Mouse (Mus musculus) adrenal gland, adult (tissue): ENCODE data around the gene Myo5a.
"Not testable (repeated sequence)": the region's sequence is repeated elsewhere in the genome, so short reads cannot be mapped to it uniquely, and the experiment has no call there.

Experiments
- DNase-seq, 2 experiments: peaks; one replicate each; pipeline ENCODE4 v3.0.0; 2022 to 2023; ENCODE audit warnings: low spot score in 1 of 2; ENCODE audit not compliant: inconsistent age in 2 of 2

The Myo5a gene

DNA sequence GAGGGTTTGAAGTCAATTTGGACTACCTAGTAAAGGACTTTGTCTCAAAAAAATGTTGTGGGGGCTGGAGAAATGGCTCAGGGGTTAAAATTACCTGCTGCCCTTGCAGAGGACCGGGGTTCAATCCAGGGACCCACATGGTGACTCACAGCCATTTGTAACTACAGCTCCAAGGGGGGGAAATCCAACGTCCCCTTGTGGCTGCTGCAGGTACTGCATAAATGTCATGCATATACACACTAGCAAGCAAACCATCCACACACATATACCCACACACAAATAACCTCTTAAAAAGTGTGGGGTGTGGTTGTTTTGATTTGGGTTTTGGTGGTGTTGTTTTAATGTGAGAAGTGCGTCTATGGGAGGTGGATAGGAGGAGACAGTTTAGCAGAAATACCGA, 173.7 kb downstream of the Myo5a start:
- DNase-seq = no peak

DNA sequence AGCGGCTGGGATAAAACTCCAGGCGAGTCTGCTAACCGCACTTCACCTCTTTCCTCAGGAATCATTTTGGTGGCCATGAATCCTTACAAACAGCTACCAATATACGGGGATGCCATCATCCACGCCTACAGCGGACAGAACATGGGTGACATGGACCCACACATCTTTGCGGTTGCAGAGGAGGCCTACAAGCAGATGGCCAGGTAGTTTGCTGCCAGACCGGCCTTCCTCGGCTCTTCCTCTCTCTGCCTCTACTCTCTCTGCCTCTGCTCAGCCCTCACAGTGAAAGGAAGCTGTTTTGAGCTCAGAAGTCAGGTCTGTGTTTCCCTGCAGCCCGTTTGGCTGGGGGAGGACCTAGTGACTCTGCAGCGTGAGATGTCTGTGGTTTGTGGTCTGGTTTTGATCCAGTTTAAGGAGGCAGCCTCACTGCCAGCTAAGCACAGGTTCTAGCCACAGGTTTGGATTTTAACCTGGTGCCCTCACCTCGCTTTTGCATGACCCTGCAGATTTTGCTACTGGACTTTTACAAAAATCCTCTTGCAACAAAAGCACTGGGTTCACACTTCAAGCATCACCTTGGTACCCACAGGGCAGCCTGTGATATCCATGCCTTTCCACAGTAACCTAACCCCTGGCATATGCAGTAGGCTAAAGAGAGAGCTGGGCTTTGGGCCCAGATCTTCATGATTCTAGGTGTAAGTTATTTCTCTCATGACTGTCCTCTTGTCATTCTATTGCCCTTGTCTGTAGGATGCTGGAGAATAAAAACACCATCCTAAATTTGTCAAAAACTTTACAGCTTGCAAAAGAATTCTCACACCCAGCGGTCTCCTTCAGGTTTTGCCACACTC, 175.5 kb downstream of the Myo5a start:
- no peak for DNase-seq

DNA sequence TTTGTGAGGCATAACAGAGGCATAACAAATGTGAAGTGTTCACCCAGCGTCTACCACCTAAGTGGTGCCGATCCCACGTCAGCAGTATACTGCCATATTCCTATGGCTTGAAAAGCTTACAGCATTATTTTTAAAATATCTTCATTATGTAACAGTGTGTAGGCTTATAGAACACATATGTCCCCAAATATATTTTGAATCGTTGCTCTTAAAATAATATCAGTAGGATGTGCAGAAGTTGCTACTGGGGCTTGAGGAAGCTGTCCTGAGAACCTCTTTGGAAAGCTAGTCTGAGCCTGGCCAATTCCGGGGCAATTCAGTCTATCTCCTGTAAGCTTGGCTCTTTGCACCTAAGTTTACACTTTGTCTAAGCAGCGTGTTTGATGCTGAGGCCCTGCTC, 177.1 kb downstream of the Myo5a start:
- no peak for DNase-seq

DNA sequence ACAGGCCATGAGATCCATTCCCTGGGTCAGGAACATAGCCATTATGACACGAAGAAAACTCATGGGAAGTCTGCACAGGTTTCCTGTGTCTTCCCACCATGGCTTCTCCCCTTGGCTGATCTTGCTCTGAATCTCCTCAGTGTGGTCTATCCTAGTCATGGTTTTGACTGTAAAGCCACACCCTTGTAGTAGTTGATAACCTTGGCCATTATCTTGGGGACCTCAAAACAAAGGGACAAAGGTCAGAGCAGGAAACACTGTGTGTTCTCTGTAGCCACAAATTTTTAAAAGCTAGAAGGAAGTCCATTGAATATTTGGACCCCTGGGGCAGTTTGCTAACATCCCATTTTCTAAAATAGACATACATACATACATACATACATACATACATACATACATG, 177.5 kb downstream of the Myo5a start:
- no peak for DNase-seq

DNA sequence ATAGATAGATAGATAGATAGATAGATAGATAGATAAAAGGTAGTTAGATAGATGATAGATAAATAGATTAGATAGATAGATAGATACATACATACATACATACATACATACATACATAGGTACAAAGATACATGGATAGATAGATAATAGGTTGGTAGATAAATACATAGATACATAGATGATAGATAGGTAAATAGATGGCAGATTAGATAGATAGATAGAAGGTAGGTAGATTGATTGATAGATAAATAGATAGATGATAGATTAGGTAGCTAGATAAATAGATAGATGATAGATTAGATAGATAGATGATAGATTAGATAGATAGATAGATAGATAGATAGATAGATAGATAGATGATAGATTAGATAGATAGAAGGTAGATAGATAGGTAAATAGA, 178.1 kb downstream of the Myo5a start:
- no peak for DNase-seq

DNA sequence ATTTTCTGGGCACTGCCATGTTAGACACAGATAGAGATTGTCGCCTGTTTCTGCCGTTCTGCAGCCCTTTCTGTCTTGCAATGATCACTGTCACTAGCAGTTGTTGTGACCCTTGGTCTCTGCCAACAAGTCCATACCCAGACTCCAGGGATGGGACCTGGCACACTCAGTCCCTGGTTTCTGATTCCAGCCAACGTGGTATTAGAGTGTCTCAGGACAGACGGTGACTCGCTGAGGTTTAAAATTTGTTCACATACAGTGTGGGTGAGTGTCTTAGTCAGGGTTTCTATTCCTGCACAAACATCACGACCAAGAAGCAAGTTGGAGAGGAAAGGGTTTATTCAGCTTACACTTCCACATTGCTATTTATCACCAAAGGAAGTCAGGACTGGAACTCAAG, 182.3 kb downstream of the Myo5a start:
- DNase-seq = not testable (repeated sequence)

DNA sequence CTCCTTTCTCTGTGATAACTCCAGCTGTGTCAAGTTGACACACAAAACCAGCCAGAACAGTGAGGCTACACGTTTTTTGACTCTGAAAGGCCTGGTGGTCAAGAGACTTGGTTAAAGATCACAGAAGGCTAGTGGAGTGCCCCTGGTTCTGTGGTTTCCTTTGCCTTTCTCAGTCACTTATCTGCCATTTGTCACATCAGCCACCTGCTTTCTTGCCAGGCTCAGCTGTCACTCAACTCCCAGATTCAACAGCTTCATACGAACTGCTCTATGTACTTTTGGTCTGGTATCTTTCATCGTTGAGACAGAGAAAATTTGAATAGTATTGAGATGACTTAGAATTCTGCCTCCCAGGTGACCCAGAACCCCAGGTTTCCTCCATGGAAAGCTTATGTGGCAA, 183.0 kb downstream of the Myo5a start:
- DNase-seq = no peak

DNA sequence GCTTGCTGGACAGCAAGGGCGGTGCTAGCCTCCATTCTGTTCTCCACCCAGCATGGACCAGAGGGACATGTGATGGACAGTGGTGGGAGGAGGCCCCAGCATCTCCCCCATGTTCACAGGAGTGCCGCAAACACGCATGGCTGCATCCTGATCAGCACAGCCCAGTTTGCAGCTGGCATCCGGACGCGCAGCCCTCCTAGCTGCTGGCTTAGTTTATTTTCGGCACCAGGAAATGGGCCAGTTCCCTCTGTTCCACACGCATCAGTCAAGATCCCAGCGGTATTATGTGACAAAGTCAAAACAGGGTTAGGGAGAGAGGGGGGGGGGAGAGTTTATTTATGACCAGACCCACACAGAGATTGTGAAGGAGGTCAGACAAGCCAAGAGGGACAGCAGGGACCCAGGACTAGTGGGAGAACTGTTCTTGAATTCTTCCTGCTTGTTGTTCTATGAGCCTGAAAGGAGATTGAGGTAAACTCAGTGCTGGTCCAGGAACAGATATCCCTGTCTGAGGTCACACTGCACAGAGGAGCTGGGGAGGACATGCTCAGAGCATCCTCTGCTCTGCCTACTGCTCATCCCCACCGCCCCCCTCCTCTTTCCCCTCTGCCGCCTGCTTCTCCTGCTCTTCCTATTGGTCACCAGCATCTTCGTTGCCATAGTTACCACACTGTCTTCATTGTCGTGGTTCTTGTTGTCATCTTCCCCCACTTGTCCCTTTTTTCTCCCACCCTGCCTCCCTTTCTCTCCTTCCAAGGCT, 183.6 kb downstream of the Myo5a start:
- DNase-seq = no peak

DNA sequence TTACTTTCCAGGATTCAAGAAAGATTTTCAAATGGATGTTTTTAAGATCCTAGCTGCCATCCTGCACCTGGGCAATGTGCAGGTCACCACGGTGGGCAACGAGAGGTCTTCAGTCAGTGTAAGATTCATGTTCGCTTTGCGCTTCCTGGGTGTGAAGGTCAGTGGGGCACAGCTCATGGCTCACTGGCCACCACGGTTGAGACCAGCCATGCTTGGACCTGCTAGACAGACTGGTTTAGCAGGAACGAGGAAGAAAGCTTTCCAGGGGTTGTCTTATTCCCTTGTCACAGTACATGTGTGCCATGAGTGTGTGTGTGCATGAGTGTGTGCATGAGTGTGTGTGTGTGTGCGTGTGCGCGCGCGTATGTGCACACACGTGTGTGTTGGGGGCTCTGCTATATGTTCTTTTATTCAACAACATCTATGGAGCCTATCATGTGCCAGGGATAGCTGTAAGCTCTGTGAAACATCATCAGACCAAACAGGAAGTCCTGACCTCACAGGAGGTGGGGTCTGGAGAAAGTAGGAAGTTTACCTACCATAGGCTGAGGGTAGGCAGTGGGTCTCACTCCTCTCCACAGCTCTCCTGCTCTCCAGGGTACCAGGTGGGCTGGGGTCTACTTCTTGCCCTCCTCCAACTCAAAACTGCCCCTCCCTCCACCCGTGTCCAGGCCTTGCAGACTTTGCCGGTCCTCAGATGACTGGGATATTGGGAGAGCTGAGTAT, 185.2 kb downstream of the Myo5a start:
- DNase-seq = no peak

DNA sequence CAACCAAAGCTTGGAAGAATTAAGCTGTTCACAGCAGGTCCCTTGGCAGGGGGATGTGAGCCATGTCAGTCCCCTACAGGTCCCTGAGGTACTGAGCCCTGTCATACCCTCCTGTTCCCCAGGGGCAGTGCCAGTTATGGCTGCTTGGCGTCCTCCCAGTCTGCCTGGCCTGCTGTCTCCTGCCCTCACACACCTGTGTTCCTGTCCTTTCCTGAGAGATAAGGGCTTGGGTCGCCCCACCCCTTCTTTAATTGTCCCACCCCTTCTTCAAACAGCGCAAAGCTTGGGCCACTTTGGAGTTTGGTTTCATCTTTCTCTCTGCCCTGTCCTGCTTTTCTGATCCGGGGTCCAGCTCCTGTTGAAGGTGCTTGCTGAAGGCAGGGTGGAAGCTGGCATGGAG, 188.0 kb downstream of the Myo5a start:
- DNase-seq = no peak

DNA sequence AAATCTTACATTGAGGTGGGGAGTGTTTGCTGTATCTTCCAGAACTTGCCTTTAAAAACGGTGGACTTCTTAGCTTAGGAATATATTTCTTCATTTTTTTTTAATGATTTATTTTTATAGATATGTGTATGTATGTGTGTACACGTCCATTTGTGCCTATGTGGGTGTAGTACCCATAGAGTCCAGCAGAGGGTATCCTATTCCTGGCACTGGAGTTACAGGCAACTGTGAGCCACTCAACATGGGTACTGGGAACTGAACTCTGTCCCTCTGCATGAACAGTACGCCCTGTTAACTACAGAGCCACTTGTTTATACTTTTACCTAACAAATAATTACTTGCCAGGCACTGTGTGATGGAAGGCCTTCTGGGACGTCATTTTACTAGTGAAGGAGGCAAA, 188.8 kb downstream of the Myo5a start:
- DNase-seq = no peak

DNA sequence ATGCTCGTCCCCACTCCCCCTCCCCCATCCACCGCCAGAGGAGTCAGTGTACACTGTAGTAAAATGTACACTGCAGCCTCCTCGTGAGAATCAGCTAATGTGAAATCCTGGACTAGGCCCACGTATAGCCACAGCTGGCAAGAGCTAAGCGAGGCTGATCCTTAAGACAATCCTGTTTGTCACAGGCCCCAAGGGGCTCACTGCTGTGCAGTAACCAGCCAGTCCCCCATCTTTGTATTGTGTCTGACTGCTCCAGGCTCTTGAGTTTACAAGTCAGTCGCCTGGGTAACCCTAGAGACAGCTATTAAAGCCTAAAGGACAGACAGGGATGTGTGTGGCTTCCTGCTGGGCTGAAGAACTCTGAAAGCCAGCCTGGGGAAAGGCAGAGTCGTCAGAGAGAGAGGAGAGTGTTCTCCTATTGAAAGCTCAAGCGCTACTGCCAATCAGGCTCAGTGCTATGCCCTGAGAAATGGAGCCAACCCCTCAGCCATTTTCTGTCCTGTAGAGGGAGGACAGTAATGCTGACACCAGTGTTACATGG, 190.6 kb downstream of the Myo5a start:
- no peak for DNase-seq

DNA sequence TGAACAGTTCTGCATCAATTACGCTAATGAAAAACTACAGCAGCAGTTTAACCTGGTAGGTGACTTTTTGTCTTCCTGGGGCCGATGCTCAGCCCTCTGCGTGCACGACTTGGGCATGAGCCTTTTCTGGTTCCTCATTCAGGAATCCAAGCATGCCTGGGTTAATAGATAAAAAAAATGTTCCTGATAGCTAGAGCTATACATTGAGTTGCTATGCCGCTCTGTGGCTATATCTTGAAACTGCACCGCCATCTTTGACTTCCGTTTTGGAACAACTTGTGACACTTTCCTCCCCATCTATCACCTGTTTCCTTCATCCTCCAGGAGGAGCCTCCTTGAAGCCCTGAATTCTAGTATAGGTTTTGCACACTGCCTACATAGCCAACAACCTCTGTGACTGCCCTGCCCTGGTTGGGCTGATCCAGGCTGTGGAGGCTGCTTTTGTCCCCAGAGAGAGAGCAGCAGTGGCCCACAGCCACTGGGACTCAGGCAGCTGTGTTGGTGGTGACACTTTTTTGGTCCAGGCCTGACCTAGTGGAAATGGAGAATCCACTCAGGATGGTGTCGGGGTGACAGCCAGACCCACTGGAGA, 191.5 kb downstream of the Myo5a start:
- no peak for DNase-seq

DNA sequence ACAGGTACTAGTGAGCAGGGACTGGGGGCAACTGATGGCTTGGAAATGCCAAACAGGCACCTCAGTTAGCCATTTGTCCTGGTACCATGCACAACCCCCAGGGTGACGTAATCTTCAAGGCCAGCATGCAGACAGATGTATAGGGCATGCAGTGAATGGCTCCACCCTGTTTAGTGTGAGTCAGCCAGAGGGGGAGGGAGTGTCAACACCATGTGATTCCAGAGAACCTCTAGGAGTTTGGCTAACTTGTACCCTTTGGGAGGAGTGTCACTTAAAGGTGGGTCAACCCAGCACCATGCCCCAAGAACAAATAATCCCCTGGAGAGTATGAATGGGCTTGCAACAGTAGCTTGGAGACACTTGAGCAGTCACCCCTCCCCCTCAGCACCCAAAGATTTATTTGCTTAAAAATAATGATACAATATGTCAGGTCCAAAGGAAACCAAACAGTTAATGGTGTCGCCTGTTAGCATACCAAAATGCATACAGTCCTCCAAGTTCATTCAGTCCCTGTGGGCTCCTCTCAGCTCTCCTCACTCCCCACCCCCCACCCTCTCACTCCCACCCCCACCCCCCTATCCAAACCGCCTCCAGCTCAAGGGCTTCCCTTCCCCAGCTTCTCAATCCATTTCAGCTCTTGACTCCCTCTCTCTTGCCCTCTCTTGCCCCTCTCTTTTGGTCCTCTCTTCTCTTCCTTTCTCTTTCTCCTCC, 193.3 kb downstream of the Myo5a start:
- DNase-seq = no peak

DNA sequence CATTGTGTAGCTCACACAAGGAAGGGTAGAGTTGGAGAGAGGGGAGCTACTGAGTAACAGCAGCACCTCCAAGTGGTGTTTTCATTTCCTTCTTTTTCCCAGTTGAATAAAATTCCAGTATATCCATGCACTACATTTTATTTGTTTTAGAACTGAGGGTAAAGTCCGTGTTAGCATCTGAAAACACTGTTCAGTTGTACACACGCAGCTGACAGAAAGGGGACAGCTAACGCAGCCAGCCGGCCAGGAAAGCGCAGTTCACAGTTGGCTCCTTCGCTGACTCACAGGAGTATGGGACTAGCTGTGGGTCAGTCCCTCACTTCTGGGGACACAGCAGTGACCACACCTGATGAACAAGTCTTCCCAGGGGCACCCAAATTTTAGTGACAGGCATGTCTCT, 196.3 kb downstream of the Myo5a start:
- DNase-seq = no peak

DNA sequence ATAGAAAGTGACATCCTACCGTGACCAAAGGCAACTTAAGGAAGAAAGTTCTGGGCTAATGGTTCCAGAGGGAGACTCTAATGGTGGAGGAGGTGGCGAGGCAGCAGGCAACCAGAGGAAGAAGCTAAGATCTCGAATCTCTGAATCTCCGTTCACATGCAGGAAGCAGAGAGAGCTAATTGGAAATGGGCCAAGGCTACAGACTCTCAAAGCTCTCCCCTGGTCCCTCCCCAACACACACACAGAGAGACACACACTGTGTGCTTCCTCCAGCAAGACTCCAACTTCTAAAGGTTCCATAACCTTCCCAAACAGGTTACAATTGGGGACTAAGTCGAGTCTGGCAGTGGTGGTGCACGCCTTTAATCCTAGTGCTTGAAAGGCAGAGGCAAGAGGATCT, 199.6 kb downstream of the Myo5a start:
- DNase-seq = no peak

DNA sequence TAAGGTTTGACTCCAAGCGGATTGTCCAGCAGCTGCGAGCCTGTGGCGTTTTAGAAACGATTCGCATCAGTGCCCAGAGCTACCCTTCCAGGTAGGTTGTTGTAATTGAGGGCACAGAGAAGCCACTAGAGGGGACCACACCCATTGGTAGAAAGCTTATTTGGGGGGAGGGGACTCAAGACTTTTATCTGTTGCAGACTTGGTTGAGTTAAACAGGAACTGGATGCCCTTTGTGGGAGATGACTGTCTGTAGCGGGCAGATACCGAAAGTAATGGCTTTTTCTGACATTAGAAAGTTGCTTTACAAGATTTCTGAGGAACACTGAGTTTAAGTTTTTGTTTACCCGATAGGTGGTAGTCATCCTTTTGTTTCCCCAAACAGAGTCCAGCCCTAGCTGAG, 200.7 kb downstream of the Myo5a start:
- no peak for DNase-seq
